Mouse (Mus musculus) brain, embryonic 14.5 days (tissue): Measurements from ENCODE around the gene Serinc4.

Experiments used
- CTCF ChIP-seq: fragments of 200-500 bp; IDR thresholded peaks from 2 replicates; pipeline ENCODE4 v1.5.1; 2012; ENCODE audit warnings: inconsistent platforms, mild to moderate bottlenecking, moderate library complexity, borderline replicate concordance; ENCODE audit not compliant: insufficient read depth, insufficient read length; ENCODE audit errors: extremely low read depth
- POLR2A ChIP-seq: fragments of 200-500 bp; IDR thresholded peaks from 2 replicates; pipeline ENCODE4 v1.6.1; 2012; ENCODE audit warnings: mild to moderate bottlenecking, inconsistent platforms, borderline replicate concordance; ENCODE audit not compliant: poor library complexity, insufficient read depth, insufficient read length, severe bottlenecking; ENCODE audit errors: extremely low read depth

DNA sequence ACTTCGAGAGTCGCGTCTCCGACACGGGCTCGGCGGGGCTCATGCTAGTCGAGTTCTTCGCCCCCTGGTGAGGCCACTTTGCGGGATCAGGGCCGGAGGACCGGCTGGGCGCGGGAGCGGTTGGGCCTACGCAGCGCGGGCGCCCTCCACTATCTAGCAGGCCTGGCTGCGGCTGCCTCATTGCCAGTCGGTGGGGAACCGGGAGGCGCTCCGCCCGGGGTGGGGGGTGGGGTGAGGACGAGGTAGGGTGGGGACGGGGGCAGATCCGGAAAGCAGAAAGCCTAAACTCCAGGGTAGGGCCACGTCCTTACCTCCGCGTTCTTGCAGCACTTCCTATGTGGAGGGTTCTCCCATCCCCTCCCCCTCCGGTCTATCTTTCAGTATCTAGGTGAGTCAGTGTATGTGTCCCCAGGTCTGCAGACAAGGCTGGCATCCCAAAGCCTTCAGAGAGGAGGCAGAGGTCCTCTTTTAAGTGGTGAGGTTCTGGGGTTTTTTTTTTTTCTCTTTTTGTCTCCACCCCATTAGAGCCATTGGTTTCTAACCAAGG lies 42.4 kb downstream of the Serinc4 start:
- no peak for TF ChIP-seq POLR2A
- TF ChIP-seq CTCF, result no peak
